Mouse (Mus musculus): ENCODE measurements around the gene Atmin.

Gene Atmin

GRCm38 (mm10) chr8:116951369-116951768 lies 8.2 kb downstream of the Atmin start:
- no peak for DNase-seq (ENCODE audit: low read depth)

GRCm38 (mm10) chr8:116951778-116952177 lies 8.6 kb downstream of the Atmin start:
- DNase-seq (ENCODE audit: low read depth): no peak

GRCm38 (mm10) chr8:116952428-116952827 lies 9.2 kb downstream of the Atmin start:
- DNase-seq (ENCODE audit: low read depth): peak; percentile 73

GRCm38 (mm10) chr8:116954415-116954814 lies 11.2 kb downstream of the Atmin start:
- no peak for DNase-seq (ENCODE audit: low read depth)

- no peak for DNase-seq (ENCODE audit: low read depth)
These were observed 26.3 kb downstream of the Atmin start for GRCm38 (mm10) chr8:116969531-116969930.

- DNase-seq (ENCODE audit: low read depth): no peak
These were observed 31.9 kb downstream of the Atmin start for GRCm38 (mm10) chr8:116975066-116975465.

GRCm38 (mm10) chr8:116975606-116976005 lies 32.4 kb downstream of the Atmin start:
- DNase-seq (ENCODE audit: low read depth): no peak

- no peak for DNase-seq (ENCODE audit: low read depth)
These were observed 34.9 kb downstream of the Atmin start for GRCm38 (mm10) chr8:116978052-116978451.

GRCm38 (mm10) chr8:116978631-116979256 lies 35.6 kb downstream of the Atmin start, which contains the start of gene 1700030J22Rik:
Gene 1700030J22Rik (minus strand): TSS chr8:116978959.
- peak; percentile 99 for DNase-seq (ENCODE audit: low read depth)

- peak; percentile 86 for DNase-seq (ENCODE audit: low read depth)
These were observed 36.9 kb downstream of the Atmin start for GRCm38 (mm10) chr8:116980117-116980516.

GRCm38 (mm10) chr8:116989842-116990241 lies 46.6 kb downstream of the Atmin start:
- peak; percentile 23 for DNase-seq (ENCODE audit: low read depth)

- DNase-seq (ENCODE audit: low read depth): no peak
These were observed 48.0 kb downstream of the Atmin start for GRCm38 (mm10) chr8:116991241-116991640.

- peak; percentile 63 for DNase-seq (ENCODE audit: low read depth)
These were observed 49.2 kb downstream of the Atmin start for GRCm38 (mm10) chr8:116992176-116992971.

- DNase-seq (ENCODE audit: low read depth): peak; percentile 97
These were observed 50.1 kb downstream of the Atmin start, which contains the start of gene Gcsh for GRCm38 (mm10) chr8:116993095-116993867. Gene Gcsh (minus strand): TSS chr8:116993537.

- DNase-seq (ENCODE audit: low read depth): peak; percentile 14
These were observed 51.0 kb downstream of the Atmin start for GRCm38 (mm10) chr8:116994016-116994716.

All from naive thymus-derived CD4-positive, alpha-beta T cell, adult 2 months (primary cell).